Mouse (Mus musculus): Measurements from ENCODE around the gene Ninj2.

The Ninj2 gene

GRCm38 (mm10) chr6:120094091-120094776 lies 1.1 kb downstream of the Ninj2 start:
- DNase-seq (ENCODE audit: low spot score), result no peak

GRCm38 (mm10) chr6:120095096-120095495 lies 1.9 kb downstream of the Ninj2 start:
- DNase-seq (ENCODE audit: low spot score), result no peak

- DNase-seq (ENCODE audit: low spot score), result no peak
These were observed 2.4 kb downstream of the Ninj2 start for GRCm38 (mm10) chr6:120095501-120095900.

- no peak for DNase-seq (ENCODE audit: low spot score)
These were observed 6.2 kb downstream of the Ninj2 start for GRCm38 (mm10) chr6:120099392-120099791.

GRCm38 (mm10) chr6:120101221-120101620 lies 8.1 kb downstream of the Ninj2 start:
- no peak for DNase-seq (ENCODE audit: low spot score)

GRCm38 (mm10) chr6:120101996-120102395 lies 8.8 kb downstream of the Ninj2 start:
- no peak for DNase-seq (ENCODE audit: low spot score)

GRCm38 (mm10) chr6:120103104-120103503 lies 10.0 kb downstream of the Ninj2 start:
- DNase-seq (ENCODE audit: low spot score), result peak; percentile 18

GRCm38 (mm10) chr6:120105055-120105454 lies 11.9 kb downstream of the Ninj2 start:
- DNase-seq (ENCODE audit: low spot score), result no peak

- DNase-seq (ENCODE audit: low spot score), result no peak
These were observed 14.4 kb downstream of the Ninj2 start for GRCm38 (mm10) chr6:120107586-120107985.

GRCm38 (mm10) chr6:120108061-120108460 lies 14.9 kb downstream of the Ninj2 start:
- DNase-seq (ENCODE audit: low spot score), result no peak

GRCm38 (mm10) chr6:120109173-120109572 lies 16.0 kb downstream of the Ninj2 start:
- peak; percentile 53 for DNase-seq (ENCODE audit: low spot score)

- no peak for DNase-seq (ENCODE audit: low spot score)
These were observed 16.8 kb downstream of the Ninj2 start for GRCm38 (mm10) chr6:120109932-120110331.

- DNase-seq (ENCODE audit: low spot score), result no peak
These were observed 17.7 kb downstream of the Ninj2 start for GRCm38 (mm10) chr6:120110738-120111409.

GRCm38 (mm10) chr6:120111410-120111783 lies 18.2 kb downstream of the Ninj2 start:
- DNase-seq (ENCODE audit: low spot score), result no peak

- DNase-seq (ENCODE audit: low spot score), result peak; percentile 64
These were observed 19.0 kb downstream of the Ninj2 start for GRCm38 (mm10) chr6:120111984-120112803.

- no peak for DNase-seq (ENCODE audit: low spot score)
These were observed 20.7 kb downstream of the Ninj2 start for GRCm38 (mm10) chr6:120113856-120114255.

- no peak for DNase-seq (ENCODE audit: low spot score)
These were observed 21.1 kb downstream of the Ninj2 start for GRCm38 (mm10) chr6:120114271-120114670.

GRCm38 (mm10) chr6:120114698-120115097 lies 21.5 kb downstream of the Ninj2 start:
- DNase-seq (ENCODE audit: low spot score), result peak; percentile 59

GRCm38 (mm10) chr6:120115443-120115842 lies 22.3 kb downstream of the Ninj2 start:
- no peak for DNase-seq (ENCODE audit: low spot score)

GRCm38 (mm10) chr6:120119824-120120223 lies 26.7 kb downstream of the Ninj2 start:
- DNase-seq (ENCODE audit: low spot score), result no peak

GRCm38 (mm10) chr6:120124688-120125087 lies 31.5 kb downstream of the Ninj2 start:
- DNase-seq (ENCODE audit: low spot score), result no peak

GRCm38 (mm10) chr6:120126456-120126855 lies 33.3 kb downstream of the Ninj2 start:
- no peak for DNase-seq (ENCODE audit: low spot score)

- no peak for DNase-seq (ENCODE audit: low spot score)
These were observed 34.2 kb downstream of the Ninj2 start for GRCm38 (mm10) chr6:120127321-120127720.

All from MN1 (cell line).